Mouse (Mus musculus) brain, embryonic 14.5 days (tissue): Measurements from ENCODE around the gene Rhobtb3.

Source experiments
- CTCF ChIP-seq: fragments of 200-500 bp; IDR thresholded peaks from 2 replicates; pipeline ENCODE4 v1.5.1; 2012; ENCODE audit warnings: inconsistent platforms, mild to moderate bottlenecking, moderate library complexity, borderline replicate concordance; ENCODE audit not compliant: insufficient read depth, insufficient read length; ENCODE audit errors: extremely low read depth
- POLR2A ChIP-seq: fragments of 200-500 bp; IDR thresholded peaks from 2 replicates; pipeline ENCODE4 v1.6.1; 2012; ENCODE audit warnings: mild to moderate bottlenecking, inconsistent platforms, borderline replicate concordance; ENCODE audit not compliant: poor library complexity, insufficient read depth, insufficient read length, severe bottlenecking; ENCODE audit errors: extremely low read depth

DNA sequence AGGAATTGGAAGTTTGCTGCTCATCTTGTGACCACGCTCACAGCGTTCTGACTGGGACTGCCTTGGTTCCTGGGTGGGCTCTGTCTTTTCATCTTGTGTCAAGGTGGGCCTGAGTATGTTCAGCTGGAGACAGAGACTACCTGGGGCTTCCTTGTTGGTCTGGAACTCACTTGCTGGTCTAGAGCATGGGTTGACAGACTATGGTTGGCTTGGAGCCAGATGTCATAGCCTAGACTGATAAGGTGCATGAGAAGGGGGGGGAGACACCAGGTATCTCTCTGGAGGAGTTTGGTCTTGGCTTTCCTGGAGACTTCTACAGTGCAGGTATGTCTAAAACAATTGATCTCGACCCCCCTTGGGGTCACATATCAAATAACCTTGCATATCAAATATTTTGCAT lies 90.6 kb downstream of the Rhobtb3 start:
- no peak for TF ChIP-seq CTCF
- no peak for TF ChIP-seq POLR2A
